12 mouse cellular contexts compared by ENCODE assay signal in the genomic region with DNA sequence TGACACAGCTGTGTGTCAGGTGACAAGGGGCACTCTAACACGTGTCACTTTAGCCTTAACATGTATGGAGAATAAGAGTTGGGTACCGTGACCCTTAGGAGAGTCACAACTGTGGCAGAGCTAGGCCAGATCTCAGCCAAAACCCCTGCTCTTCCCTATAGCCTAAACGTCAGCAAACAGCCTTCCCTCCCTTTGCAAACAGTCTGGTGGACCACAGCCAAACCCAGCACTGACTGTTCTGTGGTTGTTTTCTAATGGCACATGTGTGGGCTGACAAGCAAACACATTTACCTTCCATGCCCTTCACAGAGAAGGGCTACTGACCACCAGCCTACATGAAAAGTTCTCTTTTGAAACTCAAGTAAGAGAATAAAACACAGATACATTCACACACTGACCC.
"Had no signal": no experiment of that assay in that cellular context is flagged by ENCODE, and none has a peak within 500 bp of the region (broad histone marks: within the 10 kb centered on the region; RNA-seq: fewer than 3 reads in every experiment).

No protein-coding gene starts in this region.

- H3K9me3 ChIP-seq: limb, embryonic 12.5 days; liver, embryonic 13.5 days; midbrain, embryonic 10.5 days had no signal

- H3K27ac ChIP-seq: layer of hippocampus, adult 2 months; limb, embryonic 12.5 days; liver, embryonic 13.5 days had no signal

- H3K4me3 ChIP-seq: layer of hippocampus, adult 2 months; limb, embryonic 12.5 days; liver, embryonic 13.5 days; midbrain, embryonic 10.5 days; myocyte had no signal

- H3K9ac ChIP-seq: limb, embryonic 12.5 days; liver, embryonic 13.5 days had no signal

- ATAC-seq: inflammation-experienced regulatory T-cells, adult 6 months; intestine, postnatal 0 days had no signal

- H3K4me2 ChIP-seq: limb, embryonic 12.5 days; liver, embryonic 13.5 days had no signal

- DNase-seq: kidney, adult 8-10 months; kidney, postnatal 36 days; liver, embryonic 13.5 days; midbrain, embryonic 14.5 days; thymus, adult 18-20 months; thymus, postnatal 14 days had no signal

- H3K27me3 ChIP-seq: limb, embryonic 12.5 days; liver, embryonic 13.5 days had no signal
